Mouse (Mus musculus) adipocyte (in vitro differentiated cells): Measurements from ENCODE around the gene Ddx52.
A peak's percentile ranks its signal among the peaks of the same experiment; 100 is the strongest.

Source experiments
- DNase-seq: peaks from one replicate; pipeline ENCODE4 v3.0.0-alpha.2; 2016; ENCODE audit warnings: low spot score

The Ddx52 gene

GRCm38 (mm10) chr11:83941950-83942840 lies at the start of gene Ddx52:
Gene Ddx52 (plus strand): TSS chr11:83942062.
- peak; percentile 93 for DNase-seq

- DNase-seq, result no peak
These were observed 48.5 kb upstream of the Ddx52 start for GRCm38 (mm10) chr11:83893325-83893724.

DNA sequence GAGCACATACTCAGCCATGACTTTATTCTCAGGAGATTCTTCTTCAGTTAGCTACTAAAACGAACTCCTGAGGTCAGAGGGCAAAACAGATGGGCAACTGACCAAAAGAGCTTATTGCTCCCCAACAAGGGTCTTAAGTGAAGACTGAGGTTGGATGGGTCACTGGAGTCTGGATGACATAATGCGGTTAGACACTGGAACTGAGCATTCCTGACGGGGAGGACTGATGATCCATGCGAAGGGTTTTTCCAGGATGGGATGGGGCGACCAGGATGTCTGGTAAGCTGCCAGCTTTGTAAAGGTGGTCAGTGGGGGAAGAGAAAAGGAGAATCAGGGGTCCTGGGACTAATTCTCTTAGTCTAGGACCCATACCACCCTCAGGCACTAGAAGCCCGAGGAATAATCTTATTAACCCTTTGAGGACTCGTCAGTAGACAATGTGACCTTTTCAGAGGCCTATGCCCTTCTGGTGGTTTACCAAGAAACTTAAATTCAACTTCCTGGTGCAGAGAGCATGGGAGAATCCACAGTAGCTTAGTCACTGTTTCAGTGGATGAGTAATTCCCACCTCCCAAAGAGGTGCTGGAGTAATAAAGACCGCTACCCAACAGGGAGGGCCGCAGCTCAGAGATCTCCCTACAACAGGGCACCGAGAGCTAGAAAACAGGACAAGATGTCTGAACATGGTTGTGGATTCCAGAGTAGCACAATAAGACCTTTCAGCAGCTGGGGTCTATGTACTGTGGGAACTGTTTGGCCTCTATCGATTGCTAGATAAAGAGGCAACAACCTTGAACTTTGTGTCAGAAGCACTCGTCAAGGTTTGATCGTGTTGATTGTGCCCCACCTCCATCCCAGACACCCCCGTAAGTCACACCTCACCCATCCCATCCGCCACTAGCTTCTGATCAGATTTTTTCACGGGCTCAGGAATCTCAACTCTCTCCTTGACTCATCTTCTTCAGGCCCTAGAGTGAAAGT lies 45.1 kb upstream of the Ddx52 start:
- no peak for DNase-seq

- DNase-seq, result no peak
These were observed 44.3 kb upstream of the Ddx52 start for GRCm38 (mm10) chr11:83897569-83897968.

DNA sequence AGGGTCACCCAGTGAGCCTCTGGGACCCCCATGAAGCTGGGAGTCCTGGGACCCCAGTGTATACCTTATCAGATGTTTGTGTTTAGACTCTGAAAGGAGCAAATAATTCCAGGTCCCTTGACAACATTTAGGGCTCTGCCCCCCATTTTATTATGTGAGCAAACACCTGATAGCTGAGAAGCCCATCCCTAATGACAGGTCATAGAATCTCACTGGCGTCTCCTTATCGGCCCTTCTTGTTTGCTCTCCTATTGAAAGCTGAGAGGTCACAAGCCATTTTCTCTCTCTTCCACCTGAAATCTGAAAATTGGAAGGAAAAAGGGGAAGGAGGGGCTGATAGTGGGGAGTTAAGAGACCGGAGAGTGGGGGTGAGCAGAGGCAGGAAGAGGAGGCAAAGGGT lies 39.0 kb upstream of the Ddx52 start:
- no peak for DNase-seq

DNA sequence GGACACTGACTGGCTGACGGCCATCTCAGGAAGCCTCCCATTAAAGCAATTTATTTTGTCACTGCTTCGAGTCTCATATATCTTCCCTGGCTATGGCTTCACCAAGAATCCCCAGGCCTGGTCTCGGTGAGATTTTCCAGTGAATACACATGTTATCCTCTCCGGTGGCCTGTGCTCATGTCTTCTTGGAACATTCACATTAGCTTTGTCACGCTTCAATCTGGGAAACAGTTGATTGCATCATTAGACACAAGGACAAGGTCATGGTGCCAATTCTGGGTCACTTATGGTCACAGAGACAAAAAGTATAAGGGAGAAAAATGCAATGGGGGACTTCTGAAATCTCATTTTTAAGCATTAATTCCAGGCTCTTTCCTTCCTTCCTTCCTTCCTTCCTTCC lies 36.1 kb upstream of the Ddx52 start:
- DNase-seq, result peak; percentile 24

GRCm38 (mm10) chr11:83908376-83908775 lies 33.5 kb upstream of the Ddx52 start:
- DNase-seq, result no peak

DNA sequence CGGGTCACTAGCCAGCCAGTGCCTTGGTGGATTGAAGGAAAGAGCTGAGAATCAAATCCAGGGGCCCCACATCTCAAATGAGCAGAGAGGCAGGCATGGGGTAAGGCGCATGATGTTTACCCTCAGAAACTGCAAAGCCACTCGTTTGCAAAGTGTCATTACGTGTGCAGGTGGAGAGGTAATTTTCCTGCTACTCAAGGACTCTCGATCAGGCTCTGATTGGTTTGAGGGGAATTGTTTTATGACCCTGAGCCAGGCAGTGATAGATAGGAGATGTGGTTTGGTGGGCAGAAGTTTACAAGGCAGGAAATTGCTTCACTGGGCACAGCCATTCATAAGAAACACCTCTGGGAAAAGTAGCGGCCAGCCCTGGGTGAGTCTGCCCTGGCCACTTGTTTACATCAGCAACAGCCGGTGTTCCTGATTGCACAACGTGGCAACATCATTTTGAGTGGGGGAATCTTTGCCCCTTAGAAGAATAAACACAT lies 28.0 kb upstream of the Ddx52 start:
- DNase-seq, result no peak

DNA sequence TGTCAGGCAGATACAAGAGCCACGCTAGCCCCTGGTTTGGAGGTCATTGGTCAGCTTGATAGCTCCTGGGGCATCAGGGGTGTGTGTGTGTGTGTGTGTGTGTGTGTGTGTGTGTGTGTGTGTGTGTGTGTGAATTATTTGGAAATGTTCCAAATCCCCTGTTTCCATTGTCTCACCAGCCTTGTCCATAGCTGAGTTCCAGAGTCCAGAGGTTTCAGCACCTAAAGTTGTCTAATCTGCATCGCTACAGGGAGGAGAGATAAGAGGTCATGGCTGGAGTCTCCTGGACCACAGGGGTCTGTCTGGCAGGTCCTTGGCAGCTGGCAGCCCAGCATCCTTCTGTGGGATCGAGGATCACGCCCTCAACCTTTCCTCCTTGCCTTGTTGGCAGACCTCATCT lies 27.4 kb upstream of the Ddx52 start:
- no peak for DNase-seq

DNA sequence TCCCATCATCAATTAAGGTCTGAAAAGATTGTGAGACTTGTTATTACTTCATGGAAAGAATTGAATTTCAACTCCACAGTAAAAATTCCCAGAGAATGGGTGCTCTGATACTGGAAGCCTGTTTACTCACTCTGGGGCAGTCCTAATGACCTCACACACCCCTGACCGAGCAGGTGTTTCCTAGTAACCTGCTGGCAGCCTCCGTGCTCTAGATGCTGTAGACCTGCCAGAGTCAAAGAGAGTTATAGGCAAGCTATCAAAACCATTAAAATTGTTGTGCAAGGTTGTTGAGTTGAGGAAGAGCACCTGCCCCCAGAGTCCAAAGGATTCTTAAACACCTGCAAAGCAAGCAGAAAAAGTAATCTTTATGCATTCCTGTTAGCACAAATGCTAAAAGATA lies 19.3 kb upstream of the Ddx52 start:
- DNase-seq, result no peak

DNA sequence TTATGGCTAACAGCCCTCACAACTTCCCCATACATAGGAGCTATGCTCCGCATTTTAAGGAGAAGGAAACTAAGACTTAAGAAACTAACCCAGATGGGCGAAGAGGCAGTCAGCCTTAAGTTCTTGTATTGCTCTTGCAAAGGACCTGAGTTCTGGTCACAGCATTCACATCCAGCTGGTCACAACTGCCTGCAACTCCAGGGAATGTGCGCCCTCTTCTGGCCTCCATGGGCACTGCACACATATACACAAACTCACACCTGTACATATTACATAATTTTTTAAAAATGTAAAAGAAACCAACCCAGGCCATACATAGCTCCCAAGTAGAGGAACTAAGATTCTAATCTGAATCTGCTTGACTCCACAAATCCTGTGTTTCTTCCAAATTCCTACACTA lies 14.8 kb upstream of the Ddx52 start:
- DNase-seq, result peak; percentile 10

DNA sequence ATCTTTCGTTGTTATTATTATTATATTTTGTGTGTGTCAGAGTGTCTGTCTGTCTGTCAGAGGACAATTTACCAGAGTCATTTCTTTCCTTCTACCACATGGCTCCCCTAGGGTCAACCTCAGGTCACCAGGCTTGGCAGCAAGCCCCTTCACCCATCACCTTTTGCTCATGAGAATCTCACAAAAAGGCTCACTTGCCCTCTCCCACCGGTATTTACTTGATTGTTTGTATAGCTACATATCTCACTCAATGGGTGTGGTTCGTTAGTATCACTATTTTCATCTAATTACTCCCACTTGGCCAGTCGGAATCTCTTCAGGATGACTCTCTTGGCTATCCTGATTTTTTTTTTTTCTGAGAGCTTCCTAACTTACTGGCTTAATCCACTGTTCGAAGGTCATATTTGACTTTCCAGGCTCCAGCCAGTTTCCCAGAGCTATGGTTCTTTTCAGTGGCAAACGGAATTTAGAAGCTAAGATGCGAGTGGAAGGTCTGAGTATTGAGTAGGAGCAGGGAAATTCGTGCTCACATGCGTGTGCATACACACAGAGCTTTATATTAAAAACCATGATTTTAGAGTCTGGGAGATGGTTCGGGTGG lies 9.3 kb upstream of the Ddx52 start:
- DNase-seq, result no peak

- no peak for DNase-seq
These were observed 8.5 kb upstream of the Ddx52 start for GRCm38 (mm10) chr11:83933376-83933775.

GRCm38 (mm10) chr11:83935986-83936665 lies 5.7 kb upstream of the Ddx52 start:
- peak; percentile 81 for DNase-seq

GRCm38 (mm10) chr11:83938556-83938955 lies 3.3 kb upstream of the Ddx52 start:
- no peak for DNase-seq

DNA sequence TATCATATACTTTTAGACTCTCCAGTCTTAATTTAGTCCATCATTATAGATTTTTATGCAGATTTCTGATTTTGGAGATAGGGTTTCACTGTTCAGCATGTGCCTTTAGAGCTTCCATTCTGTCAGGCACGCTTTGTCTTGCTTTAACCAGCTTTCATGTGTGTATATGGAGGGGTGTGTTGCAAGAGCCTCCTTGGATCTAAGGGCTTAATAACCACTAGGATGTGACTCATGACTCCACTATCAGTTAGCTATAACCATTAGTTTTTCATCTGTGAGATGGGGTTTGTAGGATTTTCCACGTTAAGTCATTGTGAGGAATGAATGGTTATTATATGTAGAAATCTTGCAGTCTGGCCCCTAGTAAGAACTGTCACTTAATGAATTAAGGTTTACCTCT lies 15.0 kb downstream of the Ddx52 start:
- no peak for DNase-seq

DNA sequence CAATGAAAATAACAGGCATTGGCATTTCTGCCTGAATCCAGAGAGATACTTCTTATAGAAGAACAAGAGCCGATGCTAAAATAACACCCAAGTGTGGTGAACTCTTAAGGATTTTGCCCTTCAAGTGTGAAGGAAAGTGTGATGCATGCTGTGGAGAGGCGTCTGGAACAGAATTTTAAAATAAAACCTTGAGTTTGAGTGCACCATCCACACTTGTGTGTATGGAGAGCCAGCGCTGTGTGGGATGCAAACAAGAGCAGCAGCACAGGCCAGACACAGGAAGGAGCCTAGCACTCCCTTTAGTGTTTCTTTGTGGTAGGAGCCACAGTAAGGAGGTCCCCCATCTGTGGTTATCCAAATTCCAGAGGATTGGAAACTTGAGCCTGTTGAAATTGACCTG lies 20.1 kb downstream of the Ddx52 start:
- no peak for DNase-seq

DNA sequence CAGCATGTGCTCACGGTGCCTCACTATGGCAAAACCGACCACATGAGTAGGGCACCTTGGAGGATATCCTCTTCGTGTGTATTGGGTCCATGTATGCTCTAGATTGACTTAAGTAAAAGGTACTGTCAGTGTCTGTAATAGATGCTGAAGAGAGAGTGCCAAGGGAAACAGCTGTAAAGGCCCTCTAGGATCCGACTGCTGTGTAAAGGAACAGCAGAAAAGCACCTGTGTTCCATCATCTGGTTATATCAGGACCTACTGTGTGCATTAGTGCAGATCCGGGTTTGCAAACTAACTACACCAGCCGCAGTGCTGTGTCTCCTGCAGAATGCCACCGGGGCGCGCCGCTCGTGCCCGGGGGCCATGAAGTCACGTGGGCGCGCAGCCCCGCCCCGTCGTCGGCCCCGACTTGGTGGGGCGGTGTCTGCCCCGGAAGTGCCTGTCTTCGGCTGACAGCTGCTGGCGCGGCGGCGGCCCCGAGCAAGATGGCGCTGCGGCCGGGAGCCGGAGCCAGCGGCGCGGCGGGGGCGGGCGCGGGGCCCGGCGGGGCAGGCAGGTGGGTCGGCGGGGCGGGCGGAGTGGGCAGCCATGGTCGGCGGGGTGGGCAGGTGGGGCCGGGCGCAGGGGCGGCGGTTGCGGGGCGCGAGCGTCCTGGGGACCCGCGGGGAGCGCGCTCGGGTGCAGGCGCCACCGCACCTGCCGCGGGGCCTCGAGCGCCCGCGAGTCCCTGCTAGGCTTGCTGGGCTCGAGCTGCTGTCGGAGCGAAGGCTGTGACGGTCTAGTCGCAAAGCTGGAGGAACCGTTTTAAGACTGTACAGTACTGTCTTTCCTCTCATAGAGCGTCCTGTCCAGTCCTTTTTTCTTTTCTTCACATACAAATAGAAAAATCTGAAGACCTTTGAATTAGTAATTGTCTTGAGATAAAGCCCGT lies 22.4 kb downstream of the Ddx52 start, which contains the start of gene Synrg:
Gene Synrg (plus strand): TSS at position 438 of the 931 bp plus-strand sequence.
- DNase-seq, result peak; percentile 79

DNA sequence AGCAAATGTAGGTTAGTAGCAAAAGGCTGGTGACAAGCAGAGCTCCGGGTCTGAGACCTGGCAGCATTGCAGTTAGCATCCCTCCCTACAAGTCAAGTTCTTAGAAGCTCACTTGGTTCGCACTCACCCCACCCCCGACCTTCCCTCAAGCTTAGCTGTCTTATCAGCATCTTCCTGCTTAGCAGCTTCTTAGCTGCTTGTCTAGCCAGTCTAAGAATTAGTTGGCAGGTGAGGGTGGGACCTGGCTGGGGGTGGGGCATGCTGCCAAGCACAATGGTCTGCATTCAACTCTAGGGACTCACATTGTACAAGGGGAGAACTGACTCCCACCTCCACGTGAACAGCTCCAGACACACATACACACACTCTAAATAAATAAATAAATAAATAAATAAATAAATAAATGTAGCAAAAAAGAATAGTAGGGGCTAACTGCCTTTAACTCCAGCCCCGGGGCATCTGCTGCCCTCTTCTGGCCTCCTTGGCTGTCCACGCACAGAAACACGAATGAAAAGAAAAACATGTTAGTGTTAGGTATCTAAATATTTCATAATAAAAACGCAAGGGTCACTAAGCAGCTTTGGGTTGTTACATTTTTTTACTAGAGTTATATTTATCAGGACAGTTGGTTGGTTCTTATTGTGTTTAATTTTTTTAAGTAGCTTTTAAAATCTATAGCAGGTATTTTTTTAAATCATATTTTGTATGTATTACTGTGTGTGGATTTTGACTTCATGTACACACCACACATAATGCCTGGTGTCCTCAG lies 25.8 kb downstream of the Ddx52 start:
- no peak for DNase-seq

GRCm38 (mm10) chr11:83968205-83968575 lies 26.3 kb downstream of the Ddx52 start:
- no peak for DNase-seq
